Mouse (Mus musculus) ES-CJ7 (cell line): Measurements from ENCODE around the gene Dusp6.

Experiments used
- DNase-seq: peaks from one replicate; pipeline ENCODE4 v3.0.0; 2011; ENCODE audit warnings: low read depth, low spot score

Gene Dusp6

DNA sequence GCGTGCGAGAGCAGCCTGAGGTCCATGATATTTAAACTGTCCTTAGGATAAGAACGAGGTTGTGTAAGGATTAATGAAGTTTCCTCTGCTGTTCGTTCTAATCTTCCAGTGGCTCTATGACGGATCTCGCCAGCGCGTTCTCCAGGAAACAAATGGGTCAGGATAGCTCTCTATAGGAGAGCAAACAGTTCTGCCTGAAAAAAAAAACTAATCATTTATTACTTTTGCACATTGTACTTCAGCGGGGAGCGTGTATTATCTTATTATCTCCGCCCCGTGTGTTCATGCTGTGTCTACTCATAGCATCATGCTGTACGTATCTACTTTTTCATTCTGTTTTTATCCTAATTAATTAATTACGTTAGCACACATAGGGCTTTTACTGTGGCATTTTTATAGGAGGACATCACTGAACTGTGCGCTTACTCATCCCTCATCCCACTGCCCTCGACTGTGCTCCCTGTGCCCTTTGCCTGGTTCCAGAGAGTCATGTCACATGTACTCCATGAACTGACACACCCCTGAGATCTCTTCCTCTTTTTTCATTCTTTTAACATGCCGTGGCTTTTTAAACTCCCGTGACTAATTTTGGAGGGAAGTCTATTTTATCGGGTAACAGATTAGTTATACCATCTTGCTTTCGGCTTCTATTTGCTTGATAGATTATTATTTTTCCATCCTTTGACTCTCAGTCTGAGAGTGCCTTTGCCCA, 16.1 kb upstream of the Dusp6 start:
- DNase-seq, result no peak

DNA sequence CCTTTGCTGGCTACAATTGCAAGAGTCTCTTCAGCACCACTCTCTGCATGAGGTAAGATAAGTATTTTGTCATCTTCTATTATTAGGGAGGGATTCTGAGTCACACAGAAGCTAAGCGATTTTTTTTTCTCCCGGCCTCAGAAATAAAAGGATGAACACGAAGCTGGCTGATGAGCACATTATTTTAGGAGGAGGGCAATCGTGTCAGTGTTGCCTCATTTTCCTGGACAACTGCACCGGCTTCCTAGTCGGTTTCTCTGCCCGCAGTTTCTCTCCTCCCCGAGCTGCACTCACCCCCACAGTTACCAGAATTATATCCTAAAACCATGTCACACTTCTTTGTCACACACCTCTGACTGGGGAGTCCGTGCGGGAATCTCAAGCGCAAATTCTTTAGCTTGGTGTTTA, 12.2 kb upstream of the Dusp6 start:
- no peak for DNase-seq

DNA sequence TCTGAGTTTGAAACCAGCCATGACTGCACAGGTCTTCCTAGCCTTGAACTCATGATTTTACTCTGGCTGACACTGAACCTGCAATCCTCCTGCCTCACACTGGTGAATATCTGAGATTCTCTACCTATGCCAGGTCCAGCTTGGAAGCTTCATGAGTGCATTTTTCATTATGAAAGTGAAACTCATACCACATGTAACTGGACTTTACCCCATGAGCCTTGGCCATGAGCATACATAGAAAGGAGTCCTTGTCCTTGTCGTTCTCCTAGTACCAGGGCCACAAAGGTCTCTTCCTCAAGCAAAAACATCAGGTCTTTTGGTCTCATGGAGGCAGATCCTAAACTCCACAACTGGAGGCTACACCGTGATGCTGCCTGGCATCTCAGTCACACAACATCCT, 9.6 kb upstream of the Dusp6 start:
- DNase-seq, result no peak

DNA sequence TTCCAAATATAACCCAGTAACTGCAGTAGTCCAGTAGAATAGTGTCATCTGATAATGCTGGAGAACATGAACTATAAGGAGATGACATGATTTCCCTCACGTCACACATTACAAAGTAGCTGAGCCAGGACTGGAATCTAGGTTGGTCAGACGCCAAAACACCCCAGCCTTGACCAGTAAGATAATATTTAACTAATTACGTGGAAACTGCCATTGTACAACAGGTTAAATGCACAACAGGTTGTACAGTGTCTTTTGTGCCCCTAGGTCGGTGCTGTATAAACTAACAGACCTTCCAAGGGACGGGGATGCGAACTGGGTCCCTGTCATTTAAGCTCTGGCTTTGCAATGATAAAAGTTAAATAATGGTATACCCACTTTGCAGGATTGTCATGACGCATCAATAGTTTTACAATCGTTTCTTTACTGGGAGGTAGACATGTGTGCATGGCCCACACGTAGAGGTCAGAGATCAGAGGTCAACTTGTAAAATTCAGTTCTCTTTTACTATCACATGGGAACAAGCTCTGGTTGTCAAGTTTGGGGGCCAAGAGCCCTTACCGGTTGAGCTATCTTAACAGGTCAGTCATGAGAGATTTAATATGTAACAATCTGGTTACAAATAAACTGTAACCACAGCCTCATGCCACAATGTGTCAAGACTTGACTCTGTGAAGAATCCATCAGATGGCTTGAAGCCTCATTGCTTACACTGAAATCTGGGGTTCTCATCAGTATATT, 7.0 kb upstream of the Dusp6 start:
- no peak for DNase-seq

DNA sequence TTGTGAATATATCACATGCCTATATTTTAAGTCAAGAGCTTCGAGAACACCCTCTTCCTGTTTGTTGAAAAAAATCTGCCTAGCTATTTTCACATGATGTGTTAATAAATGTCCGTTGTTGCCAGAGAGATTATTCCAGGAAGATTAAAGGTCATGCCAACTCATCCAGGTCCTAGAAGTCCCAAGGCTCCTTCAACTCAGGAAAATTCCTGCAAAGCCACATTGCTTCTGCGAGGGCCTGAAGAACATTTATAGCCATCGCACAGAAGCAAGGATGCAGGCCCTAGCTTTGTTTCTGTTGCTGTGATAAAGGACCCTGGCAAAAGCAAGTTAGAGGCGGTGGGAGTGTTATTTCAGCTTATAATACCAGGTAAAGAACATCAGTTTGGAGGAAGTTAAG, 5.5 kb upstream of the Dusp6 start:
- DNase-seq, result no peak

DNA sequence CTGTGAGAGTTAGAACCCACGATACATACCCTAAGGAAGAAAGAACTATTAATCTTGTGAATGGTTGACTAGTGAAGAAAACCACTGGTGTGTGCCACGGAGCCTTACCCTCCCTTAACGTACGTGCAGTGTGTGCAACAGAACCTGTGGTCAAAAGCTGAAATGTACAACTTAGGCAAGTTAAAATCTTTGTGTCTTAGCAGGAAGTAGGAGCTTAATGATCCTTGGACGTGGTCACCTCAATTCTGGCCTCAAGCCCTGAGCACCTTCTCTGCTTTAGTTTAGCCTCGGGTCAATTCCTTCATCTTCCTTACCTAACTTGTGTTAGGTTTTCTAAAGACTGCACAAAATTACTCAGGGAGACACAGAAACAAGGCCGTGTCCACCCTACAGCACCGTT, 3.2 kb upstream of the Dusp6 start:
- DNase-seq, result no peak

DNA sequence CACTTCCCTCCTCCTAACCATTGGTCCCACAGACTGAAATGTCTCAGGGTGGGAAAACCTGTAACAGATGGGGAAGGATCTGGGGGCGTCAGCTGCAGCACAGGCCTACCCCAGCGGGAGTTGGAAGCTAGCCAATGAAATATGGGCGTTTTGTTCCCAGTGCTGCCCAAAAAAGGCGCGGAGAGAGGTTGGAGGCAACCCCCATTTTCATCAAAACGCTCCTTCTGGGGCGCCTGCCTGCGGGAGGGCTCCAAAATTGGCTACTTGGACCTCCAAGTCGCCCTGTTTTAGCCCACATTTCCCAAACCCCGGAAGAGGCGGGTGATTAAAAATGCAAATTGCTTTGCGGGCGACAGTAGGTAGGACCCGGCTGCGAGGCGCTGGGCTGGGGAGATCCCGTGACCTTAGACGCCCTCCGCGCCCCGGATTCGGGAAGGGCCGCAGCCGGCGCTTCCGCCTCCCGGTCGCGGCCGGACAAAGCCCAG, 1.8 kb upstream of the Dusp6 start:
- peak; percentile 78 for DNase-seq

DNA sequence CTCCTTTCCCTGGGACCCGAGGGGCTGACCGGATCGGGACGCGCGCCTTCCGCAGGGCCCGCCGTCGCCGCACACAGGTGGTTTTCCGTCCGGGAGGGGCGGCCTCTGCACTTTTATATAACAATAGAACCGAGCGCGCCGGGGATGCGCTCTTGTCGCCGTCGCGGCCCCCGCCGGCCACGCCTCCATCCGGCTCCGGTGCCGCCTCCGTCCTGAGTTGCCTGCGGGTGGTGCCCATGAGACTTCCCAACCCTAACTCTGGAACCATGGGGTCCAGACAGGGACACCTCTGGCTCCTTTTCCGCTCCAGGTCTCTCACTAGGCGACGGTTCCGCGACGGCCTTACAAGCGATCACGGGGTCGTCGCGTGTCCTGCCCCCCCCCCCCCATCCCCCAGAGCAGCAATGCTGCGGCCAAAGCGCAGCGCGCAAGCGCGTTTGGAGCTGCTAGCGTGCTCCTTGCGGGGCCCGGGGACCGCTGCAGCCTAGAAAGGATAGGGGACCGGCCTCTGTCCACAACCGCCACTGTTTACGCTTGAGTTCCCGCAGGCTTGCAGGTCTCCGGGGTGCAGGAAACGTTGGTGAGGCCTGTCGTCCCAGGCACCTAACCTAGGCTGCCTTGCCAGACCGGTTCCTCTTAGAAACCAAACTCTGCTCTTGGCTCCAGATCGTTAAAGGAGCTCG, 1.3 kb upstream of the Dusp6 start:
- peak; percentile 85 for DNase-seq

DNA sequence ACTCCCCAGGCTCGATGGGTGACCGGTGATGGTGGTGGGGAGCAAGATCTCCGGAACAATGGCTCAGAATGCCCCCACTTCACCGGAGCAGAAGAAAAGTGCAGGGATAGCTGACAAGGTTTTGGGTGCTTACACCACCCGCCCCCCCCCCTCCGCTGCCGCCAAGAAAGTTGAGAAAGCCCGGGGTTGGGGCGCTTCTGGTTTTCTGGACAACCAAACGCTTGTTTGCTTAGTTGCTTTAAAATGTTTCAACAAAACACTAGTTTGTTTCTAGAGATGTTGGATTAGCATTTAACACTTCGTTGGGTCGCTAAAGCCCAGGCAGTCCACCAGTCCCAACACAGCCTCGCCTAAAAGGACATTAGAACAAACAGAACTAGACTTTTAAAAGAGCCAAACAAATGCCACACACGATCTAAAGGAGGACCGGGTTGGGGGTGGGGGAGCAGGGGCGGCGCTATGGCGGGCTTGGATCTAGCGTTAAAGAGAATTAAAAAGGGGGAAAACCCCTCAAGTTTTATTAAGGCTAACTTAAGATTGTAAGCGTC, 638 bp upstream of the Dusp6 start:
- DNase-seq, result no peak

DNA sequence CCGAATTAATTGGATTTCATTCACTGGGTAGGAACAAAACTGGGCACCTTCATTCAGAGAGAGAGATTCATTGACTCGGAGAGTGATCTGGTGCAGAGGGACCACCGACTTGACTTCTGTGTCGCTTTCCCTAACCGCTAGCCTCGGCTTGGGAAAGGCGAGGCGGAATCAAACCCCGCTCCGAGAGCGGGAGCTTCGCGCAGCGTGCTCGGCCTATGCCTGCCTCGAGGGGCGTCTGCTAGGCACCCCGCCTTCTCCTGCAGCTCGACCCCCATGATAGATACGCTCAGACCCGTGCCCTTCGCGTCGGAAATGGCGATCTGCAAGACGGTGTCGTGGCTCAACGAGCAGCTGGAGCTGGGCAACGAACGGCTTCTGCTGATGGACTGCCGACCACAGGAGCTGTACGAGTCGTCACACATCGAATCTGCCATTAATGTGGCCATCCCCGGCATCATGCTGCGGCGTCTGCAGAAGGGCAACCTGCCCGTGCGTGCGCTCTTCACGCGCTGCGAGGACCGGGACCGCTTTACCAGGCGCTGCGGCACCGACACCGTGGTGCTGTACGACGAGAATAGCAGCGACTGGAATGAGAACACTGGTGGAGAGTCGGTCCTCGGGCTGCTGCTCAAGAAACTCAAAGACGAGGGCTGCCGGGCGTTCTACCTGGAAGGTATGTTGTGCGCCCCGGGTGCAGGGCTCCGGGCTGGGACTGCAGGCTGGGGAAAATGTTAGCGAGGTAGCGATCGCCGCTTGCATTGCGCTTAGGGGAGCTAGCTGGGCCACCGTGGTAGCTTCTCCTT, 589 bp downstream of the Dusp6 start:
- DNase-seq, result peak; percentile 33

DNA sequence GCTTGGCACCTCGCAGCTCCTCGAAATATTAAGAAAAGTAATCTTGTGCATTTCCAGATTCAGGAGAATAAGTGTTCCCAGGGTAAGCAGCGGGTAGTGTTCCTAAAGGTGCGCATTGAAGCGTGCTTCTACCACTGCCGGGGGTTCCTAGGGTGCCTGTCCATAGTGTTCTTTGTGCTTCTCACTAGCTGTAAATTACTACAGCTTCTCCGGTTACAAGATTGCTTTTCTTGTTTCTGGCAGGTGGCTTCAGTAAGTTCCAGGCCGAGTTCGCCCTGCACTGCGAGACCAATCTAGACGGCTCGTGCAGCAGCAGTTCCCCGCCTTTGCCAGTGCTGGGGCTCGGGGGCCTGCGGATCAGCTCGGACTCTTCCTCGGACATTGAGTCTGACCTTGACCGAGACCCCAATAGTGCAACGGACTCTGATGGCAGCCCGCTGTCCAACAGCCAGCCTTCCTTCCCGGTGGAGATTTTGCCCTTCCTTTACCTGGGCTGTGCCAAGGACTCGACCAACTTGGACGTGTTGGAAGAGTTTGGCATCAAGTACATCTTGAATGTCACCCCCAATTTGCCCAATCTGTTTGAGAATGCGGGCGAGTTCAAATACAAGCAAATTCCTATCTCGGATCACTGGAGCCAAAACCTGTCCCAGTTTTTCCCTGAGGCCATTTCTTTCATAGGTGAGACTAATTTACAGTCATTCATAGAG, 1.4 kb downstream of the Dusp6 start:
- no peak for DNase-seq

DNA sequence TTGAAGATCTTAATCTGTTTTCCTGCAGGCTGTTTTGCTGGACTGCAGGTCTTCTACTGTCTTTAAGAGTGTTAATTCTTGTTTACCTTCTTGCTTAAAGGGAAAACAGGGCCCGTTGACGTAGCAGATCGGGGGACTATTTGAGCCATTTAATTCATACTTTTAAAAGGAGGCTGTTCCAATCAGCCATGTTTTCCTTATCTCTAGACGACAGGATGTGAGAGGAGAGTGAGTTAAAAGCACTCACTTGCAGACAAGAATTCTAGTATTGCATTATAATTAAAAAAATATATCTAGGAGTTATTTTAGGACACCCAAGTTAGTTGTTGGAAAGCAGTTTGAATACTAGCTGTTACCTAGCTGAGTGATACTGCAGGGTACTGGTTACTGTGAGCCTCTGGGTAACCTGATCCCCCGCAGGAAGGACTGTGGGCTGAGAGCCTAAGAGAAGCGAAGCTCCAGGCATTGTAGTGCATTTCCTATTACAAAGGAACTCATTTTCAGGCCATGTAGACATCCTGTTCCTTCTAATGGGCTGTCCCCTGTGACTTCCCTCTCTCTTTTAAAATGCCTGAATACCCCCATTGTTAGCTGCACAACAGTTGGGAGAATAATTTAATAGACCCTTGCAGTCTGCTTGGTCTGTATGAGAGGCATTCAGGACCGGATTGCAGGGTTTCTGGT, 2.1 kb downstream of the Dusp6 start:
- peak; percentile 76 for DNase-seq

DNA sequence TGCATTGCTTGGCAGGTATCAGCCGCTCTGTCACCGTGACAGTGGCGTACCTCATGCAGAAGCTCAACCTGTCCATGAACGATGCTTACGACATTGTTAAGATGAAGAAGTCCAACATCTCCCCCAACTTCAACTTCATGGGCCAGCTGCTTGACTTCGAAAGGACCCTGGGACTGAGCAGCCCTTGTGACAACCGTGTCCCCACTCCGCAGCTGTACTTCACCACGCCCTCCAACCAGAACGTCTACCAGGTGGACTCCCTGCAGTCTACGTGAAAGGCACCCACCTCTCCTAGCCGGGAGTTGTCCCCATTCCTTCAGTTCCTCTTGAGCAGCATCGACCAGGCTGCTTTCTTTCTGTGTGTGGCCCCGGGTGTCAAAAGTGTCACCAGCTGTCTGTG, 3.0 kb downstream of the Dusp6 start:
- no peak for DNase-seq

DNA sequence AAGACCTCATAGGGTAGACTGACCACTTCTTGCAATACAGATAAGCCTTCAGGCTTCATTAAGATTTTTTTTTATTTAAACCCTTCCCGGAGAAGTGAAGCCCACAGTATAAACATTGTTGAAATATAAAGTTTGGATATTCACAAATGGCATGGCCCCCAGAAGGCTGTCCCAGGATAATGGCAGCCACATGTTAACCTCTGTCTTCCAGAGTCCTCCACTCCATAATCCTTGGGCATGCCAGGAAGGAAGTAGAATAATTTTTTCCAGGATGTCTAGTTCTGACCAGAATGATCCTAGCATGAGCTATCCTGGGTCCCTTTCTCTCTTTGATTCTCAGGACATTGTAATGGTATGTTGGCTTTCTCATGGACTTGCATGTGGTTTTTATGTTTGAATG, 4.6 kb downstream of the Dusp6 start:
- DNase-seq, result no peak

DNA sequence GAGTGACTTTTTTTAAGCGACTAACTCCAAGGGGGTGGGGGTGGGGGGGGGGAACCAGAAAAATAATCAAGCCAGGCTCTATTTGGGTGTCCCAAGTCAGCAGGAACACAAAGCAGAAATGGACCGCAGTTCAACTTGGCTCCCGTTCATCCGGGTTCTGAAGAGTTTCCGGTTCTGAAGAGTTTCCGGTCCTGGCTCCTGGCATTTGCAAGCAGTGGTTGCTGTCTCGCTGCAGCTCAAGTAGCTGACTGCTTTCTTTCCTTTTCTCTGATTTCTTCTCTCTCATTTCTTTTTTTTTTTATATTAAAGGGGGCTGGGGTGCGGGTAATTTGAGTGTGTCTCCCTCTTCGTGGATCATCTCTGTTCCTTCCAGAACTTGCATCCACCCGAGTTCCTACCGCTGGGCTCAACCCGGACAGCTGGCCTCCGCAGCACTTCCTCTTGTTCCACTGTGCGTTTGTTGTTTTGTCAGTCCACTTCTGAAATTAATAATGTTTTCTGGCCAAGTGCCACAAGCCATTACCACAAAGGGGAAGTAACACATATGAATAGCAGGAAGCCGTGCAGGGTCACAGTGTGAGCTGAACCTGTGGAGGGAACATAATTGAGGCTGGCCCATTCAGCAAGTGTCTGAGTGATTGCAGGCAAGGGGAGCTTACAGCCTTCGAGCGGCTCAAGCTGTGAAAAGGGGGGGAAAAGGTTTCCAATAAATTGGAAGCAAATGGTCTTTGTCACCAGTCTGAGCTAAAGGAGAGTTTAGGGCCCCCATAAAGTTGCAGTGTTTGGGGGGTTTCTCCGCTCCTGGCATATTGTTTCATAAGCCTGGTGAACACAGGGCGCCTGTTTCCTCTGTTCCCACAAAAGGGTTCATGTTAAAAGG, 5.6 kb downstream of the Dusp6 start:
- no peak for DNase-seq

DNA sequence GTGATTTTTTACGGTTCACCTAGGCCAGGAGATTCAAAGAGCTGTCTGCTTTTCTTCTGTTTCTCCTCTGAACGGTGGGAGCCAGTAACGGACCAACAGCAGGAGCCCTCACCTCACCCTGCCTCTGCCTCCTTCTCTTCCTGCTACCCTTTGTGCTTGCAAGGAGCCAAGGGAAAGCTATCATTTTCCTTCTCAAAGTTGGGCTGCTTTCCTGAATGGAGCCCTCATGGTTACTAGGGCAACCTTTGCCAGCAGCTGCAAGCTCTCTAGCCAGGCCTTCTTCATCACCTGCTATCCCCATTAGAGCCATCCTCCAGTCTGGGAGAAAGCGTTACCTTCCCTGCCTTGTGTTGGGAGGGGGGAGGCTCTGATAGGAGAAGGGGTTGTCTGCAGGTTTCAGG, 6.3 kb downstream of the Dusp6 start:
- DNase-seq, result no peak

DNA sequence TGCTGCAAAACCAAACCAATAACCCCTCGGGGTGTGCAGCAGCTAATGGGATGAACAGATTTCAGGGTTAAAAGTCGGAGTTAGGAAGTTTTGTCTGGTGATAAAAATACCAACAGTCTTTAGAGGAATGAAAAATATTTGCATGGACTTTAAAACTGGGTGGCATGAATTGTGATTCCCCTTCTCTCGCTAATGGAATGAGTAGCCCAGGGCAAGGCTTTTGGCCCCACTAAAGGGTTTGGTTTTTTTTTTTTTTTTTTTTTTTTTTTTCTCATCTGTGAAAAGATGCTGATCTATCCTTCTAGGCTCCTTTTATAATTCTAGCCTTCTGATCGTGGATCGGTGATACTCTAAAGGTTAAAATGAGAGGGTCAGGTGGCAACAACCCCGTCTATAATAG, 6.7 kb downstream of the Dusp6 start:
- no peak for DNase-seq

DNA sequence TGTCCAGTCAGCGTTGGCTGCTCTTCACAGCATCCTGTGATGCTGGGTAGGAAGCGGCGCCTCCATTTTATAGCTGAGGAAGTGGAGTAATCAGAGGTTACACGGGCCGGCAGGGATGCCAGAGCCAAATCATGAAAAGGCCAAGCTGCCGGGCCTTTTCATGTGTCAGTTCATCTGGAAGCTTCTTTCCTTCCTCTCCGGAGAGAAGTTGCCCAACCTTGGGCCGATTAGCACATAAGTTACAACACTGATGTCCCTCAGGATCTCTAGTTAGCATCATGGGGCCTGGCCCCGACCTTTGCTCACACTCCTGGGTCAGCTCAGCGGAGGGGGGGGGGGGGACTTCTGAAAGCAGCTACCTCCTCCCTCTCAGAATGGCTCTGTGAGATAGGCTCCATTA, 7.4 kb downstream of the Dusp6 start:
- DNase-seq, result no peak

DNA sequence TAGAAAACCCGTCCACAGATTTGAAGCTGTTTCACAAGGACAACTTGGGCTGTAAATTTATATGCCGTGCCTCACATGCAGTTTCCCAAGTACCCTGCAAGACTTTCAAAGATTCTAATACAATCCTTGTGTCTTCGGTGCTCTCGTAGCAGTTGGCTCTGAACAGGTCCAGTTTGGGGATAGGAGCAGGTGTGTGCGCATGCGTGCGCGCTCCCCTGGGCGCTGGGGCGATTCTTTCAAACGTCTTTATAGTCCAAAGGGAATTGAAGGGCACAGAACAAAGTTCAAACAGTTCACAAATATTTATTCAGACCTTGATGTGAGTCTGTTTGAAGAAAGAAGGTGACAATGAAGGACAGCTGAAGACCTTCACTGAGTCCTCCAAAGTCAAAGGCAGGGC, 8.0 kb downstream of the Dusp6 start:
- peak; percentile 48 for DNase-seq
